Mouse (Mus musculus): ENCODE data around the gene Mrpl23. TPM values are rescaled to one million over a fixed set of nuclear protein-coding genes. Genes with fewer than 3 reads are reported as not detected.

Mrpl23 gene
- polyA plus RNA-seq, 1 experiment from 2014 or later, result 14.2 TPM

GRCm38 (mm10) chr7:142579069-142579468 is 46.6 kb downstream of the Mrpl23 start:
- Histone ChIP-seq H3K27ac (ENCODE audit: low read length) (peak overlapping the region; percentile 81), H3K4me1 (ENCODE audit: control insufficient read depth, insufficient read depth, low read length) (peaks cover 25% of the 10 kb centered on the region), H3K9me3 (replicated peaks; ENCODE audit: control insufficient read depth, low read length) (peaks cover 10% of the 10 kb centered on the region), H3K36me3 (ENCODE audit: control insufficient read depth, insufficient read depth) (no peaks in the 10 kb centered on the region), H3K4me3 (ENCODE audit: low read length) (no peak overlapping the region), H3K9ac (ENCODE audit: low read length) (peak overlapping the region; percentile 32), H3K27me3 (ENCODE audit: control insufficient read depth, insufficient read depth, low read length) (no peaks in the 10 kb centered on the region), H3K4me2 (ENCODE audit: low read depth, low read length) (peak overlapping the region; percentile 59; the same call in 1 of the 2 replicates)
- no peak for ATAC-seq (replicated peaks; ENCODE audit: extremely low read depth, insufficient read depth, low FRiP score)
- WGBS, result 66% methylated on average over 5 of the region's 5 CpGs

GRCm38 (mm10) chr7:142580121-142580879 is 47.8 kb downstream of the Mrpl23 start:
- H3K36me3 ChIP-seq (ENCODE audit: control insufficient read depth, insufficient read depth), result no peaks in the 10 kb centered on the region
- H3K27ac ChIP-seq (ENCODE audit: low read length), result no peak overlapping the region
- WGBS, result 50% methylated on average over 26 of the region's 26 CpGs
- H3K27me3 ChIP-seq (ENCODE audit: control insufficient read depth, insufficient read depth, low read length), result no peaks in the 10 kb centered on the region
- ATAC-seq (replicated peaks; ENCODE audit: extremely low read depth, insufficient read depth, low FRiP score), result no peak
- H3K4me2 ChIP-seq (ENCODE audit: low read depth, low read length), result peak overlapping the region; percentile 72
- H3K9ac ChIP-seq (ENCODE audit: low read length), result peak overlapping the region; percentile 42; the same call in 1 of the 2 replicates
- H3K4me1 ChIP-seq (ENCODE audit: control insufficient read depth, insufficient read depth, low read length), result peaks cover 13% of the 10 kb centered on the region
- peaks cover 10% of the 10 kb centered on the region for H3K9me3 ChIP-seq (replicated peaks; ENCODE audit: control insufficient read depth, low read length)
- peak overlapping the region; percentile 42 for H3K4me3 ChIP-seq (ENCODE audit: low read length)

- Histone ChIP-seq H3K9me3 (replicated peaks; ENCODE audit: control insufficient read depth, low read length) (peaks cover 10% of the 10 kb centered on the region), H3K4me1 (ENCODE audit: control insufficient read depth, insufficient read depth, low read length) (peaks cover 9% of the 10 kb centered on the region), H3K4me3 (ENCODE audit: low read length) (no peak overlapping the region), H3K36me3 (ENCODE audit: control insufficient read depth, insufficient read depth) (no peaks in the 10 kb centered on the region), H3K27me3 (ENCODE audit: control insufficient read depth, insufficient read depth, low read length) (no peaks in the 10 kb centered on the region), H3K4me2 (ENCODE audit: low read depth, low read length) (0 out of 2 replicates have a peak overlapping the region, but pooled peaks have one; percentile 63), H3K9ac (ENCODE audit: low read length) (no peak overlapping the region), H3K27ac (ENCODE audit: low read length) (no peak overlapping the region)
- WGBS, result 55% methylated on average over 7 of the region's 7 CpGs
- ATAC-seq (replicated peaks; ENCODE audit: extremely low read depth, insufficient read depth, low FRiP score), result no peak
Measured at GRCm38 (mm10) chr7:142581186-142581585, 48.7 kb downstream of the Mrpl23 start.

DNA sequence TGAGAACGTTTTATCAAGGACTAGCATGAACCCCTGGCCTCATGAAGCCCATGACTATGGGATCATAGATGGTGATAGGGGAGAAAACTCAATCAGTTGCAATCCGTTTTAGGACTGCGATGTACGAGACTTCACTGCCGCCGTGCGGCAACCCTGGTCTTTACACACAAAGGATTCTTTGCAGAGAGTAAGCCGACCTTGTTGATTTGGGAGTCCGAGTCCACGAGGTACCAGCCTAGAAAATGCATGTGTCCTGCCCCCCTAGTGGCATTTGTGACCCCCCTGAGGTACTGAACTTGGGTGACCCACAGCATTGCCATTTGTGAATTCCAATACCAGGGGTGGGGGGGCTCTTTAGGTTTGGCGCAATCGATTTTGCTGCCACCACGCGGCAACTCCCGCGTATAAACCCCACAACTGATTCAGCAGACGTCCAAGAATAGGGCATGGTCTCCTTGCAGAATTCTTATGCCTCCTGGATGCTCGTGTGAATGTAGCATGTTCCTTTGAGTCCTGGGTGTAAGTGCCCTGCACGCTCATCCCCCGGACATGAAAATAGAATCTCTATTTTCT is 49.3 kb downstream of the Mrpl23 start:
- H3K27ac ChIP-seq (ENCODE audit: low read length), result no peak overlapping the region
- peaks cover 10% of the 10 kb centered on the region for H3K9me3 ChIP-seq (replicated peaks; ENCODE audit: control insufficient read depth, low read length)
- peaks cover 9% of the 10 kb centered on the region for H3K4me1 ChIP-seq (ENCODE audit: control insufficient read depth, insufficient read depth, low read length)
- no peaks in the 10 kb centered on the region for H3K27me3 ChIP-seq (ENCODE audit: control insufficient read depth, insufficient read depth, low read length)
- H3K4me3 ChIP-seq (ENCODE audit: low read length), result peak overlapping the region; percentile 40
- H3K9ac ChIP-seq (ENCODE audit: low read length), result no peak overlapping the region
- H3K4me2 ChIP-seq (ENCODE audit: low read depth, low read length), result peak overlapping the region; percentile 63
- no peak for ATAC-seq (replicated peaks; ENCODE audit: extremely low read depth, insufficient read depth, low FRiP score)
- no peaks in the 10 kb centered on the region for H3K36me3 ChIP-seq (ENCODE audit: control insufficient read depth, insufficient read depth)
- 52% methylated on average over 20 of the region's 20 CpGs for WGBS

GRCm38 (mm10) chr7:142584882-142585281 is 52.4 kb downstream of the Mrpl23 start:
- Histone ChIP-seq H3K27me3 (ENCODE audit: control insufficient read depth, insufficient read depth, low read length) (no peaks in the 10 kb centered on the region), H3K36me3 (ENCODE audit: control insufficient read depth, insufficient read depth) (no peaks in the 10 kb centered on the region), H3K4me2 (ENCODE audit: low read depth, low read length) (no peak overlapping the region), H3K9ac (ENCODE audit: low read length) (no peak overlapping the region), H3K9me3 (replicated peaks; ENCODE audit: control insufficient read depth, low read length) (peaks cover 8% of the 10 kb centered on the region), H3K4me1 (ENCODE audit: control insufficient read depth, insufficient read depth, low read length) (peaks cover 5% of the 10 kb centered on the region; the same call in 1 of the 2 replicates), H3K4me3 (ENCODE audit: low read length) (no peak overlapping the region), H3K27ac (ENCODE audit: low read length) (no peak overlapping the region)
- ATAC-seq (replicated peaks; ENCODE audit: extremely low read depth, insufficient read depth, low FRiP score), result no peak
- 38% methylated on average over 1 of the region's 1 CpGs for WGBS

DNA sequence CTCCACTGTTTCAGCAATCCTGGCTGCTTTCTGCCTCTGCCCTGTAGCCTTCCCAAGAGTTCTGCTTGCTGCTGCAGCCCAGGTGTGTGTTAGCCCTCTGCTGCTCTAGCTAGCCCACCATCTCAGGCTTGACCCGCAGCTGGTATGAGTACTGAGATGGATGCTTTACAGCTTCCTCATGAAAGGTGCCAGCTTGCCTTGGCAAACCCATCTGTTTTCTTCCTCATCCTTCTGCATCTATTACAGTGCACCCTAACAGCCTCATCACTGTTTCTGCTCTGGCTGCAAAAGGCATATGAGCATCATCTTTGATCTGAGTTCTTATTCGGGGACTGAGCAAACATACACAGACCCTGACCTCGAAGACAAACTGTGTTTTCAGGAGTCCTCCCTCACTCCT is 53.4 kb downstream of the Mrpl23 start:
- H3K9ac ChIP-seq (ENCODE audit: low read length), result no peak overlapping the region
- H3K4me1 ChIP-seq (ENCODE audit: control insufficient read depth, insufficient read depth, low read length), result peaks cover 5% of the 10 kb centered on the region; the same call in 1 of the 2 replicates
- no peaks in the 10 kb centered on the region for H3K36me3 ChIP-seq (ENCODE audit: control insufficient read depth, insufficient read depth)
- no peaks in the 10 kb centered on the region for H3K9me3 ChIP-seq (replicated peaks; ENCODE audit: control insufficient read depth, low read length)
- H3K4me3 ChIP-seq (ENCODE audit: low read length), result no peak overlapping the region
- ATAC-seq (replicated peaks; ENCODE audit: extremely low read depth, insufficient read depth, low FRiP score), result no peak
- no peak overlapping the region for H3K27ac ChIP-seq (ENCODE audit: low read length)
- no peaks in the 10 kb centered on the region for H3K27me3 ChIP-seq (ENCODE audit: control insufficient read depth, insufficient read depth, low read length)
- 75% methylated on average over 3 of the region's 3 CpGs for WGBS
- no peak overlapping the region for H3K4me2 ChIP-seq (ENCODE audit: low read depth, low read length)

GRCm38 (mm10) chr7:142588282-142588941 is 55.9 kb downstream of the Mrpl23 start:
- H3K27ac ChIP-seq (ENCODE audit: low read length), result peak overlapping the region; percentile 33; the same call in 1 of the 2 replicates
- no peaks in the 10 kb centered on the region for H3K9me3 ChIP-seq (replicated peaks; ENCODE audit: control insufficient read depth, low read length)
- H3K4me3 ChIP-seq (ENCODE audit: low read length), result no peak overlapping the region
- peaks cover 5% of the 10 kb centered on the region; the same call in 1 of the 2 replicates for H3K4me1 ChIP-seq (ENCODE audit: control insufficient read depth, insufficient read depth, low read length)
- ATAC-seq (replicated peaks; ENCODE audit: extremely low read depth, insufficient read depth, low FRiP score), result 0 out of 2 replicates have a peak, but pooled peaks have one; percentile 11
- no peaks in the 10 kb centered on the region for H3K36me3 ChIP-seq (ENCODE audit: control insufficient read depth, insufficient read depth)
- no peak overlapping the region for H3K4me2 ChIP-seq (ENCODE audit: low read depth, low read length)
- no peaks in the 10 kb centered on the region for H3K27me3 ChIP-seq (ENCODE audit: control insufficient read depth, insufficient read depth, low read length)
- 62% methylated on average over 9 of the region's 9 CpGs for WGBS
- H3K9ac ChIP-seq (ENCODE audit: low read length), result no peak overlapping the region

All from heart, embryonic 16.5 days (tissue).